Mouse (Mus musculus): ENCODE measurements around the gene Sept5.

Sept5 gene

GRCm38 (mm10) chr16:18629390-18630231 is at the start of gene Sept5:
Gene Sept5, minus strand, starts transcription at chr16:18629954.
- CTCF ChIA-PET, result no interaction called here

GRCm38 (mm10) chr16:18679112-18679511 is 49.4 kb upstream of the Sept5 start:
- CTCF ChIA-PET, result no interaction called here

- CTCF ChIA-PET, result interaction anchor here (0.6 to 0.7 kb wide), 2 partner anchors 9 to 1485 kb away, joined by 3 to 6 read pairs; no protein-coding TSS in a partner anchor
Measured at GRCm38 (mm10) chr16:18677746-18678679, 48.3 kb upstream of the Sept5 start.

GRCm38 (mm10) chr16:18673005-18673404 is 43.3 kb upstream of the Sept5 start:
- CTCF ChIA-PET, result no interaction called here

- CTCF ChIA-PET, result no interaction called here
Measured at GRCm38 (mm10) chr16:18672027-18672426, 42.3 kb upstream of the Sept5 start.

- CTCF ChIA-PET, result no interaction called here
Measured at GRCm38 (mm10) chr16:18669914-18670313, 40.2 kb upstream of the Sept5 start.

GRCm38 (mm10) chr16:18658597-18658996 is 28.8 kb upstream of the Sept5 start:
- CTCF ChIA-PET, result no interaction called here

- CTCF ChIA-PET, result no interaction called here
Measured at GRCm38 (mm10) chr16:18655372-18656098, 25.8 kb upstream of the Sept5 start.

- CTCF ChIA-PET, result no interaction called here
Measured at GRCm38 (mm10) chr16:18653290-18654160, 23.8 kb upstream of the Sept5 start.

- CTCF ChIA-PET, result no interaction called here
Measured at GRCm38 (mm10) chr16:18649126-18649525, 19.4 kb upstream of the Sept5 start.

GRCm38 (mm10) chr16:18645329-18645728 is 15.6 kb upstream of the Sept5 start:
- CTCF ChIA-PET, result no interaction called here

GRCm38 (mm10) chr16:18644485-18644884 is 14.7 kb upstream of the Sept5 start:
- CTCF ChIA-PET, result no interaction called here

GRCm38 (mm10) chr16:18643406-18643998 is 13.7 kb upstream of the Sept5 start:
- CTCF ChIA-PET, result interaction anchor here (0.8 kb wide), 1 partner anchor 23 kb away, joined by 3 read pairs; no protein-coding TSS in a partner anchor

- CTCF ChIA-PET, result no interaction called here
Measured at GRCm38 (mm10) chr16:18642897-18643296, 13.1 kb upstream of the Sept5 start.

GRCm38 (mm10) chr16:18642291-18642690 is 12.5 kb upstream of the Sept5 start:
- CTCF ChIA-PET, result no interaction called here

GRCm38 (mm10) chr16:18639382-18639929 is 9.7 kb upstream of the Sept5 start:
- CTCF ChIA-PET, result no interaction called here

GRCm38 (mm10) chr16:18638396-18638795 is 8.6 kb upstream of the Sept5 start:
- CTCF ChIA-PET, result no interaction called here

GRCm38 (mm10) chr16:18636804-18637203 is 7.0 kb upstream of the Sept5 start:
- CTCF ChIA-PET, result no interaction called here

GRCm38 (mm10) chr16:18636401-18636800 is 6.6 kb upstream of the Sept5 start:
- CTCF ChIA-PET, result no interaction called here

- CTCF ChIA-PET, result no interaction called here
Measured at GRCm38 (mm10) chr16:18633333-18633732, 3.6 kb upstream of the Sept5 start.
